Mouse (Mus musculus): ENCODE data around the gene Rab40b. TPM values are rescaled to one million over a fixed set of nuclear protein-coding genes. Genes with fewer than 3 reads are reported as not detected.
"Not testable (repeated sequence)": the region's sequence is repeated elsewhere in the genome, so short reads cannot be mapped to it uniquely, and the experiment has no call there.

Gene Rab40b
- polyA plus RNA-seq, 1 experiment from 2014 or later: 9.6 TPM

GRCm38 (mm10) chr11:121307712-121308111 lies 80.3 kb downstream of the Rab40b start:
- not testable (repeated sequence) for H3K27ac ChIP-seq (ENCODE audit: low read length); H3K9me3 ChIP-seq (ENCODE audit: control insufficient read depth, low read length); H3K27me3 ChIP-seq (replicated peaks; ENCODE audit: control insufficient read depth, insufficient read depth, low read length); H3K9ac ChIP-seq (replicated peaks; ENCODE audit: low read depth, low read length); ATAC-seq; H3K4me3 ChIP-seq (replicated peaks; ENCODE audit: low read length); H3K4me2 ChIP-seq (ENCODE audit: low read length); H3K4me1 ChIP-seq (replicated peaks; ENCODE audit: control insufficient read depth, insufficient read depth, low read length)
- 93% methylated on average over 6 of the region's 6 CpGs for WGBS
- H3K36me3 ChIP-seq (ENCODE audit: control insufficient read depth, insufficient read depth): peaks cover 39% of the 10 kb centered on the region

DNA sequence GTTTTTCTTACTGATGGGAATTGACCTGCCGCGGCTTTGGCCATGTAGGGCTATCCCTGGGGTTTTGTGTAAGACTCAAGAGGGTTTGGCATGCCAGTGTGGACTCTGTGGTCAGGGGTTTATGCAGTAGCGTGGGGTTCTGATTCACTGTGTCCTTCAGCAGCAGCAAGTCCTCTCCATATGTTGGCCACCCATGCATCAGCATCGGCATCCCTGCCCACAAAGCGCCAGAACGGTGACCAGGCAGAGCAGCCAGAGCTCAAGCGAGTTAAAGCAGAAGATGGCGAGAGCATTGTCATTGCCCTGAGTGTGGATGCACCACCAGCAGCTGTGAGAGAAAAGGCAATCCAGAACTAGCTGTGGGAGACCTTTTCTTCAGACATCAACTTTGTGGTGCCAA lies 81.4 kb downstream of the Rab40b start:
- Histone ChIP-seq H3K4me1 (replicated peaks; ENCODE audit: control insufficient read depth, insufficient read depth, low read length) (no peaks in the 10 kb centered on the region), H3K4me2 (ENCODE audit: low read length) (no peak overlapping the region), H3K9me3 (ENCODE audit: control insufficient read depth, low read length) (no peaks in the 10 kb centered on the region), H3K36me3 (ENCODE audit: control insufficient read depth, insufficient read depth) (peaks cover 39% of the 10 kb centered on the region), H3K9ac (replicated peaks; ENCODE audit: low read depth, low read length) (no peak overlapping the region), H3K4me3 (replicated peaks; ENCODE audit: low read length) (no peak overlapping the region), H3K27ac (ENCODE audit: low read length) (no peak overlapping the region), H3K27me3 (replicated peaks; ENCODE audit: control insufficient read depth, insufficient read depth, low read length) (no peaks in the 10 kb centered on the region)
- WGBS: 98% methylated on average over 8 of the region's 8 CpGs
- no peak for ATAC-seq

Small RNA genes within 50 kb of the gene (microRNA-seq; reads per million reads assigned to microRNA genes)
- not detected for gene Mir7236

Other genes starting within 250 kb of the Rab40b start
- gene Tex19.1, start 242.1 kb downstream of the Rab40b start, polyA plus RNA-seq (2015; fragmentation: Nextera tagmentation; extraction: Ambion mirVana): not detected in 2 replicates
- gene Uts2r, start 228.0 kb downstream of the Rab40b start, polyA plus RNA-seq (2015; fragmentation: Nextera tagmentation; extraction: Ambion mirVana): 0.16 and 0.19 TPM in 2 replicates
- 14.8 and 22.9 TPM in 2 replicates for gene Hexdc, start 183.8 kb downstream of the Rab40b start, polyA plus RNA-seq (2015; fragmentation: Nextera tagmentation; extraction: Ambion mirVana)
- 14.8 and 15.3 TPM in 2 replicates for gene Ogfod3, start 183.5 kb downstream of the Rab40b start, polyA plus RNA-seq (2015; fragmentation: Nextera tagmentation; extraction: Ambion mirVana)
- 44.2 and 47.4 TPM in 2 replicates for gene Cybc1, start 158.9 kb downstream of the Rab40b start, polyA plus RNA-seq (2015; fragmentation: Nextera tagmentation; extraction: Ambion mirVana)
- 108 and 114 TPM in 2 replicates for gene Narf, start 151.0 kb downstream of the Rab40b start, polyA plus RNA-seq (2015; fragmentation: Nextera tagmentation; extraction: Ambion mirVana)
- 14.2 and 14.3 TPM in 2 replicates for gene Foxk2, start 128.3 kb downstream of the Rab40b start, polyA plus RNA-seq (2015; fragmentation: Nextera tagmentation; extraction: Ambion mirVana)
- gene Wdr45b, start 33.8 kb downstream of the Rab40b start, polyA plus RNA-seq (2015; fragmentation: Nextera tagmentation; extraction: Ambion mirVana): 93.1 and 95.5 TPM in 2 replicates
- 7.8 and 10.1 TPM in 2 replicates for gene Fn3krp, start 33.1 kb upstream of the Rab40b start, polyA plus RNA-seq (2015; fragmentation: Nextera tagmentation; extraction: Ambion mirVana)
- gene Fn3k, start 46.7 kb upstream of the Rab40b start, polyA plus RNA-seq (2015; fragmentation: Nextera tagmentation; extraction: Ambion mirVana): 4.1 and 5.1 TPM in 2 replicates
- gene Tbcd, start 63.7 kb upstream of the Rab40b start, polyA plus RNA-seq (2015; fragmentation: Nextera tagmentation; extraction: Ambion mirVana): 60.2 and 61.9 TPM in 2 replicates
- gene Zfp750, start 131.1 kb upstream of the Rab40b start, polyA plus RNA-seq (2015; fragmentation: Nextera tagmentation; extraction: Ambion mirVana): 0.34 and 0.66 TPM in 2 replicates

Data from forebrain, embryonic 16.5 days (tissue).